Mouse (Mus musculus) left cerebral cortex, postnatal 25 days (tissue): ENCODE measurements around the gene BC005537. TPM values are rescaled to one million over a fixed set of nuclear protein-coding genes. Genes with fewer than 3 reads are reported as not detected.
"Not testable (repeated sequence)": the region's sequence is repeated elsewhere in the genome, so short reads cannot be mapped to it uniquely, and the experiment has no call there.

Source experiments
- DNase-seq, 2 experiments: peaks; one replicate each; pipeline ENCODE4 v3.0.0; 2022; ENCODE audit warnings: low spot score in 2 of 2, mixed read lengths in 1 of 2
- intact Hi-C: fragments of 180-260 bp; cut with DNase I; formaldehyde crosslinking; loops from one replicate; pipeline ENCODE4 v1.15.1; 2025
- total RNA-seq, 2 experiments: library from RNA; stranded (reverse); gene quantifications; 2 replicates each; pipeline ENCODE4 v1.2.3; 2021

BC005537 gene
- total RNA-seq, result 100 to 1,000 TPM; 165 to 182 TPM

- intact Hi-C loops, result loop anchor here (1.0 kb wide), 1 partner anchor 30 kb away; the partner anchor contains the start of genes Acot13 and Tdp2
- peak in 1 of 2 experiments; percentile 48 for DNase-seq
Observed at GRCm38 (mm10) chr13:24801308-24801921, at the start of gene BC005537. BC005537 (plus strand) TSS chr13:24801657.

- DNase-seq, result no peak
- intact Hi-C loops, result no loop called here
Observed at GRCm38 (mm10) chr13:24756756-24757155, 44.7 kb upstream of the BC005537 start.

- intact Hi-C loops, result no loop called here
- DNase-seq, result no peak
Observed at GRCm38 (mm10) chr13:24757820-24758564, 43.5 kb upstream of the BC005537 start.

DNA sequence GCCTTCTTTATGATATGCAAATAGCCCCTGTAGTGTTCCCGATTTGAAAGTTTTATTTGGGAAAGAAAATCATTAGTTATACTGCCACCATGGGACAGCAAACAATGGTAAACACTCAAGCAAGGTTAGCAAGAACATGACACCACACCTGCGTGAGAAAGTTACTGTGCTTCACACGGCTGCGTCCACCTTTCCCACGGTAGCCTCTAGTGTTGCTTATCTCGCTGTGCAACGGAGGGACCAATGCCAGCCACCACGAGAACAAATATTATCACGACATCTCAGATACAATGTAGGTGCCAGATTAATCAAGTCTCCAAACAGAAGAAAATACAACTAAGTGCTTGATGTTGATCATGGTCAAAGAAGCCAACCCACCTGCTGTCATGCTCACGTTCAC is 42.0 kb upstream of the BC005537 start:
- intact Hi-C loops, result no loop called here
- no peak for DNase-seq

- DNase-seq, result no peak
- intact Hi-C loops, result no loop called here
Observed at GRCm38 (mm10) chr13:24760351-24760870, 41.0 kb upstream of the BC005537 start.

GRCm38 (mm10) chr13:24761083-24761402 is 40.4 kb upstream of the BC005537 start:
- intact Hi-C loops, result no loop called here
- no peak for DNase-seq

DNA sequence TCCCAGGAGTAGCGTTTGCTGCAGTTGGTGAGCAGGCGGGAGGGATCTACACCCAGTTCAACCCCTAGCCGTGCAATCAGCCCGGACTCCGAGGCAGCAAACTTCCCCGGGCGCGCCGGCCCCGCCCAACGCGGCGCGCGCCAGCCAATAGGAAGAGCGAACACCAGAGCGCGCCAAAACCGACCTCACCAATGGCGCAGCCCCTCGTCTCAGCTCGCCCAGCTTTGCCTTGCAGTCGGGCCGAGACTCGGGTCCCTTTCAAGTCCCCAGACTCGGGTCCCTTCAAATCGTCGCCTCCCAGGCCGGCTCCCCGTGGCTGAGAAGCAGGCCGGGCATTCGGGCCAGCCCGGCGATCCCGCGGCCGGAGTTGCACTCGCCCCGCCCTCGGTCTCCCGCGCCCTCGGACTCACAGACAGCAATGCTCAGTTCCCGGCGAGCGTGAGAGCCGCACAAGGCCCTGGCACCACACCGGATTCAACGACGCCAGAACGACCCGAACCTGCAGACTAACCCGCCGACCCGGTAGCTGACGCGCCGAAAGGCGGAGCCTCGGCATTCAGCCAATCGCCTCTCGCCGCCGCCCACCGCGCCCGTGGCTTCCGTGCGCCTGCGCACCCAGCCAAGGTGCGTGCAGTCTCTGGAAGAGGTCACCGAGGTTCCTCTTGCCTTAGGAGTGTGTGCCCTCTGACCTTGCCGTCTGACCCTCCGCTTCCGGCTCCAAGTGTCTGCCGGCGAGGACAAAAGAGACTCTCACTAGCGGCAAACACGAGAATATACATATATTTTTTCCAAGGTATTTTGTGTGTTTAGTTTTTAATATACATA is 39.8 kb upstream of the BC005537 start, which contains the start of gene Gmnn:
Gene Gmnn, minus strand, starts transcription at position 521 of the 825 bp plus-strand sequence.
- intact Hi-C loops, result no loop called here
- DNase-seq, result peak; percentile 80 to 81

DNA sequence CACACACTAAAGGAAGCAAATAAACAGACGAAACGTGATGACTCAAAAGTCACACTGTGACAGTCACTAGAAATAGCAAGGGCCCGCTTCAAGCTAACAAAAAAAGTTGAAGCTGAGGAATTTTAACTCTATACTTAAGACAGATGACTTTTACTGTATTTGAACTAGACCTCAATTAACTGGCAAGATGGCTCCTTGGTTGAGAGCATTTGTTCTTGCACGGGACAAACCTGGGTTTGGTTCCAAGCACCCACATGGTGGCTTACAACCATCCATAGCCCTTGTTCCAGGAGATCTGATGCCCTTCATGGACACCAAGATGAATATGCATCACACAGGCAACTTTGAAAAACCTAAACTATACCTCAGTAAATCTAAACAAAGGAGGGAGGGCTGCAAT is 39.2 kb upstream of the BC005537 start:
- intact Hi-C loops, result no loop called here
- no peak for DNase-seq

GRCm38 (mm10) chr13:24767809-24768208 is 33.6 kb upstream of the BC005537 start:
- DNase-seq, intact Hi-C loops: not testable (repeated sequence)

DNA sequence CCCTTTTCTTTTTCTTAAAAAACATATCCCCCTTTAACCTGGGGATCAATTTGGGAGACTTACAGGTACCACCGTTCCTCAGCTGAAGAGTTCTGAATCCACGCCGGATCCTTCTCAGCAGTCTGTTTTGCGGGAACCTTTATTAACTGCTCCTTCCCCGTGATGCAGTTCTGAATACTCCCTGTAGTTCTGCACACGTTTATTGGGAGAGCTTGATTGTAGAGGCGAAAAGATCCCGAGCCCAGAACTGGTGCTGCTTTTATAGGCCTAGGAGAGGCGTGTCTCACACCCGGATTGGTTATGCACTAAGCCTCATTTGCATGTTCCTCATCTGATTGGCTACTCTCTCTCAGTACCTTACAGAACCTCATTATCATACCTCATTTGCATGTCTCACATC is 30.0 kb upstream of the BC005537 start:
- DNase-seq, result not testable (repeated sequence)

DNA sequence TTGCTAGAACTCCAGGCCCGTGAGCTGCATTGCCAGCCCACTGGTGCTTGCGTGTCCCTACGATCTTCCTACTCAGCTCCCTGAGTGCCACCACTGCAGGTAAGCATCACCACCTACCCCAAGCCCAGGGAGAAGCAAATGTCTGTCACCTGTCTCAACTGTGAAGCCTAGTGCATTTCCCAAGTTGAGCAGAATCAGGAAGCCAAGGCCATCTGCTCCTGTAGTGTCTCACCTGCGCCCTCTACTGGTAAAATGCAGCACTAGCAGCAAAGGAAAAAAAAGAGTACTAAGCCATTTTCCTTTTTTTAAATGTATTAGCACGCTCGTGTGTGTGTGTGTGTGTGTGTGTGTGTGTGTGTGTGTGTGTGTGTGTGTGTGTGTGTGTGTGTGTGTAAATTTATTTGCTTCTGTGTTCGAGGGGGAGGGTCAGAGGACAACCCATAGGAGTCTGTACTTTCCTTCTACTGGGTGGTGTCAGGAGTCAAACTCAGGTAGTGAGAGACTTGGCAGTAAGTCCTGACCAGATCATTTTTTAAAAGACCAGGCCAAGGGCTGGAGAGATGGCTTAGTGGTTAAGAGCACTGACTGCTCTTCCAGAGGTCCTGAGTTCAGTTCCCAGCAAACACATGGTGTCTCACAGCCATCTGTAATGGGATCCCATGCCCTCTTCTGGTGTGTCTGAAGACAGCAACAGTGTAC is 25.2 kb upstream of the BC005537 start:
- intact Hi-C loops, result loop anchor here (5.0 kb wide), 1 partner anchor 294 kb away; no protein-coding TSS in a partner anchor
- DNase-seq, result peak; percentile 51 to 63

More for the DNA sequence above, 30.0 kb upstream of the BC005537 start:
- intact Hi-C loops, result not testable (repeated sequence)

- intact Hi-C loops, result loop anchor here (5.0 kb wide), 1 partner anchor 296 kb away; no protein-coding TSS in a partner anchor
- peak in 1 of 2 experiments; percentile 9 for DNase-seq
Observed at GRCm38 (mm10) chr13:24778026-24778425, 23.4 kb upstream of the BC005537 start.

DNA sequence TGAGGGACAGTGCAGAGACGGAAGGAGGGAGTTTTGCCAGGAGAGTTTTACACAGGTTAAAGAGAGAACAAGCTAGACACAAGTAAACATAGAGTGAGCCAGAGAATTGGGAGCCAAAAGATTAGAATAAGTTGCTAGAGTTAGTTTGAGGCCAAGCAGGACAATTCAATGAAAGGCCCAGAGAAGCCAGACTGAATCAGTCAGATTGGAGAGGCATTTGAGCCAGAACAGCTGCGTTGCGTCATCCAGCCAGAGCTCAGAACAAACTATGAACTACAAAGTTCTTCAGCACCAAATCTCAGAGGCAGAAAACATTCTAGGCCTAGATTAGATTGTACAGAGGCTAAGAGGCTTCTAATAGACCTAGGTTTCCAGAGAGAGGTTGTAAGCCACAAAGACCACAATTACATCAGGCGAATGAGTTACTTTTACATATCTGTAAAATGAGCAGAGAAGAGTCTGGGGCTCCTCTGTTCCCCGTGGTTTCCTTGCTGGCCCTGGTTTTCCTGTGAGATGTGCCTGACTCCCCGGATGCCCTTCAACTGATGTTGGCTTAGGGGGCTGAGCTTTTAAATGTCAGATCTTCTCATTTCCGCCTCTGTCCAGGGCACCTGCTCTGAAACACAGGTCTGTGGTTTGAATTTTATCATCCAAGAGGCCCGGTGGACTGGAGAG is 22.6 kb upstream of the BC005537 start:
- DNase-seq, result no peak
- intact Hi-C loops, result loop anchor here (5.0 kb wide), 1 partner anchor 297 kb away; no protein-coding TSS in a partner anchor

DNA sequence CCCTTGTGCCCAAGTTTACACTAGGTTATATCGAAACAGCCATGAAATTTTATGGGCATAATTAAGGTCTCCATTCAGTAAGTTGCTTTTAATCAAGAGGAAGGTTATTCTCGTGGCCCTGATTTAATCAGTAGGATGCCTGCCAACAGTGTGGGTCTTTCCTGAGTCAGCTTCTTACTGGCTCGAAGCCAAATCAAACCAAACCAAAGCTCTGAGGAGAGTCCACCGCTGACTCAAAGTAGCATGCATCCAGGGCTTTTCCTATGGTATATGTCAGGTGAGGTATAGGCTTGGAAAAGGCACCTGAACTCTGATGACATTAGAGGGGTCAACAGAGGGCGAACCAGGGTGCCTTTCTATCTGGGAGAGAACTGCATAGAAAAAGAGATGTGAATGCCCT is 19.5 kb upstream of the BC005537 start:
- no peak for DNase-seq
- intact Hi-C loops, result no loop called here

DNA sequence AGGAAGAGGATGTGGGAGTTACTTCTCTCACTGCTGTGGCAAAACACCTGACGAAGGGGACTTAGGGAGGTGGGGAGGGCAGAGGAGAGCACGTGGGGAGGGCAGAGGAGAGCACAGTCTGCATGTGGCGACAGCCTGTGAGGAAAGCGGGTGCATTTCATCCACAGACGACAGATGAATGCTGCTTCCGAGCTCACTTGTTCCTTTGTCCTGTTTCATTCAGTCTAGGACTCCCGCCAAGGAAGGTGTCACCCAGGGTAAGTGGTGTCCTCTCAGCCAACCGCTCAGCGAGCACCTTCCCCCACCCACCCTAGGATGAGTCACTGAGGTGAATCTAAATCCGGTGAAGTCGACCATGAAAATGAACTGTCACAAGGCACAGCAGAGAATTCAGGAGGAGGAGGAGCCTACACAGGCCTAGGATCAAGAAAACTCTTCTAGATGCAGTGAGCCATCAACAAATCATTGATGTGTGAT is 15.4 kb upstream of the BC005537 start:
- DNase-seq, result peak in 1 of 2 experiments; percentile 49
- intact Hi-C loops, result no loop called here

DNA sequence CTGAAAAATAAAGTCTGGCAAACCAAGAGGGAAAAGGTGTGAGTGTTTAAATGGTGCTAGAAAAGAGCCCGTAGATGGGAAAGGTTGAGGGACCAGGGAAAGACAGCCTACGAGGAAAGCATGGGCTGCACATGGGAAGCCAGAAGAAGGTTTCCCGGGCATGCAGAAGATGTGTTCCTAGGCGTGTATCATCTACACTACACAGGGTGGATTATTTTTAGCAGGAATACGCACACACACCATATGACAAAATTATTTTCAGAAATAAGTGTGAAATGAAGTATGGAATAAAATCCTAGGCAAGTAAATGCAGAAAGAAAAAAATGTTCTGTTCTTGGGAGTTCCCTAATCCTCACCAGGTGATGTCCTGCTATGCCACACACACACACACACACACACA is 14.0 kb upstream of the BC005537 start:
- peak in 1 of 2 experiments; percentile 63 for DNase-seq
- intact Hi-C loops, result no loop called here

DNA sequence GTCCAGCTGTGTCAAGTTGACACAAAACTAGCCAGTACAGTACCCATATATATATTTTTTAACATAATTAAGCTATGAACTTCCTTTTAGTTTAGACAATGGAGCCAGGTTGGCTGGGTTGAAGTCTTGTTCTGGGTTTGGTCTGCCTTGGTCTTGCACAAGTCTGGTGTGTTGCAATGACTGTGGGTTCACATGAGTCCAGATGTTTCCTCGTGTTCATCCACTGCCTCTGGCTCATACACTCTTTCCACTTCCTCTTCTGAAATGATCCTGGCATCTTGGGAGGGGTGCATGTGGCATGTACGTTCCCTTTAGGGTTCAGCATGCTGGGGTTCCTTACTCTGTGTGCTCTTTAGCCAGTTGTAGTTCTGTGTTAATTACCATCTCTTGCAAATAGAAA is 10.1 kb upstream of the BC005537 start:
- DNase-seq, result no peak
- intact Hi-C loops, result no loop called here

- intact Hi-C loops, result no loop called here
- DNase-seq, result peak in 1 of 2 experiments; percentile 77
Observed at GRCm38 (mm10) chr13:24792411-24793045, 8.9 kb upstream of the BC005537 start.
